Mouse (Mus musculus) olfactory bulb, adult 2 months (tissue): ENCODE results near the gene Coro1c.

Experiments used
- CTCF ChIP-seq: fragments of 200-500 bp; IDR thresholded peaks from 2 replicates; pipeline ENCODE4 v1.5.1; 2012; ENCODE audit warnings: low read depth, mild to moderate bottlenecking, low read length, moderate library complexity; ENCODE audit not compliant: insufficient read depth
- POLR2A ChIP-seq: fragments of 200-500 bp; IDR thresholded peaks from 2 replicates; pipeline ENCODE4 v1.6.1; 2012; ENCODE audit warnings: mild to moderate bottlenecking, low read depth, low read length, moderate library complexity; ENCODE audit not compliant: insufficient read depth

DNA sequence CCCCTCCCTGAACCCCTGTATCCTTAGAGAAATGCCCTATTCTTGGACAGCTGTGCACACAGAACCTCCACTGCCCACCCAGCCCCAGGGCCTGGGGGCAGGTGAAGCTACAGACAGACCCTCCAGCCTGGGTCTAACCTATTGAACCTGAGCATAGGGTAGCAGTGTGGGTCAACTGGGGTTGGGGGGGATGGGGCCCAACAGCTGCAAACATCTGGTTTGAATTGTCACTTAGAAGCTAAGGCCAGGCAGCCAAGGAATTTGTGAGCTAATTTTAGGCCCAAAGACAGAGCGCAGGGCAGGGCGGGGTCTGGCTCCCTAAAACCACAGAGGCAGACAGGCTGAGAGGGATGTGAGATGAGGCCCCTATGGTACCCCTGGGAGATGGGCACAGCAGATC lies 100.4 kb downstream of the Coro1c start:
- TF ChIP-seq CTCF (no peak), POLR2A (no peak)
